Mouse (Mus musculus): ENCODE measurements around the gene Gas1.

Gas1 gene

GRCm38 (mm10) chr13:60125501-60126305 is 51.5 kb downstream of the Gas1 start:
- DNase-seq (ENCODE audit: extremely low spot score, low read depth, low spot score), result no peak

- peak; percentile 97 for DNase-seq (ENCODE audit: extremely low spot score, low read depth, low spot score)
Observed at GRCm38 (mm10) chr13:60125020-60125419, 52.1 kb downstream of the Gas1 start.

- no peak for DNase-seq (ENCODE audit: extremely low spot score, low read depth, low spot score)
Observed at GRCm38 (mm10) chr13:60124456-60124855, 52.7 kb downstream of the Gas1 start.
